Mouse (Mus musculus) kidney, adult 18-20 months (tissue): ENCODE measurements around the gene Gm20431.

Experiments used
- DNase-seq: peaks from one replicate; pipeline ENCODE4 v3.0.0; 2021

Gm20431 gene

DNA sequence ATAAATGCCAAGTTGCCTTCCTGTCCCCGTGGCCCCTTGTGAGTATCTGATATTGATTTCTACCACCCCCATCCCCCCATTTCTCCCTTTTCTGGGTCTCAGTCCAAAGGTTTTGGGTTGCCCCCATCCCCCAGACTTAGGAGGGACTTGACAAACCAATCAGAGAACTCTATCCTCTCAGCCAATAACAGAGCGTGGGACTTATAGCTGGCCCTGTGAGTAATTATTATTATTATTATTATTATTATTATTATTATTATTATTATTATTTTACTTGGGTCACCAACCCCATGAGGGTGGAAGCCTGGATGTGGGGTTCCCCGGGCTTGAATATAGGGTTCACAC, 96.0 kb downstream of the Gm20431 start:
- DNase-seq, result no peak

- DNase-seq, result no peak
Measured at GRCm38 (mm10) chr2:167564551-167565311, 96.6 kb downstream of the Gm20431 start.

GRCm38 (mm10) chr2:167563703-167564102, 97.6 kb downstream of the Gm20431 start:
- no peak for DNase-seq

DNA sequence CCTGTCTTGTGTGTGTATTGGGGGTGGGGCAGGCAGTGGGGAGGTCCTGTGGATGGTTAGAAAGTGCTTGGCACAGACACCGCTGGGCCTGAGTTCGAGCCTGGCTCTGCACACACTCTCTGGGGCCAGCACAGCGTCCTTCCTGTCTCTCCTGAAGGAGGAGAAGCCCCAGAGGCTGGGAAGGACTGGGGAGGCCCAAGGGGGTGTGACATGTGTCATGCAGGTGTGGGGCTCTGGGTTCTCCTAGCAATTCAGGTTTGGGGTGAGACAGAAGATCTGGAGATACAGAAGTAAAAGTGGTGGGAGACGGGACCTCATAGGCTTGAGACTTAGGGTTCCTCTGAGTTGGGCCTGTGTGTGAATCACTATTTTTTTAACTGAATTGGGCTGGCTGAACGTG, 98.3 kb downstream of the Gm20431 start:
- no peak for DNase-seq

DNA sequence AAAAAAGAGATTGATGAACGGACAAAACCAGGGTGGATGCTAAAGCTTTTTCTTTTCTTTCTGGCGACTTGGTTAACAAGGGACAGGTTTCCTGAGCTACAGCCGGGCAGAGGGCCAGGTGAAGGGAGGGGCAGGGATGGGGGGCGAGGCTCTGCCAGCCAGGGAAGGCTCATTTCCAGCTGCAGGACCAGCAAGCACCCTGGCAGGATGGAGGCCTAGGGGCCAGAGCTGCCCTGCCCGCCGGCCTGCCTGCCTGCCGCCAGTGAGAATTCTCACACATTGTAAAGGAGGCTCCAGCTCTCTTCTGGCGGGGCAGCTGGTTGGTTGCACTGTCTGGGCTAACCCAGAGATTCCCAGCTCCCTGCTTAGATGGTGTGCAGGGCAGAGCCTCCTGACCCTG, 99.2 kb downstream of the Gm20431 start:
- DNase-seq, result no peak

DNA sequence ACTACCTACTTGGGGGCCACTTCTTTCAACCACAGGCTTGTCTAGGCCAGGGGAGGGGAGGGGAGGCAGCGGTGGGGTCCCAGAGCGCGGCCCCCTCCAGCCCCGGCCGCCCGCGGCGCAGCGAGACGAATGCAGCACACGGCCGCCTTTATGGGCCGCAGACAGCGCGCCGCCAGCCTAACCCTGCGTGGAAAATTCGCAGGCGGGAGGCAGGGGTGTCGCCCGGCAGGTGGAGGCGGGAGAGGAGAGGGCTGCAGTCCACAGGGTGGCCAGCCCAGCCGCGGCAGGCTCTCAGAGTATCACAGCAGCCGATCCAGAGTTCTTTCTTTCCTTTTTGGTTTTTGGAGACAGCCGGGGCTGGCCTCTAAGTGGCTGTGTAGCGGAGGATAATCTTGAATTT, 101.9 kb downstream of the Gm20431 start:
- DNase-seq, result no peak
